Mouse (Mus musculus) olfactory bulb, adult 2 months (tissue): ENCODE data around the gene Npy1r.

Experiments used
- CTCF ChIP-seq: fragments of 200-500 bp; IDR thresholded peaks from 2 replicates; pipeline ENCODE4 v1.5.1; 2012; ENCODE audit warnings: low read depth, mild to moderate bottlenecking, low read length, moderate library complexity; ENCODE audit not compliant: insufficient read depth
- POLR2A ChIP-seq: fragments of 200-500 bp; IDR thresholded peaks from 2 replicates; pipeline ENCODE4 v1.6.1; 2012; ENCODE audit warnings: mild to moderate bottlenecking, low read depth, low read length, moderate library complexity; ENCODE audit not compliant: insufficient read depth

GRCm38 (mm10) chr8:66688799-66689198 lies 8.2 kb upstream of the Npy1r start:
- no peak for TF ChIP-seq CTCF
- TF ChIP-seq POLR2A = no peak
